Mouse (Mus musculus) heart, postnatal 0 days (tissue): ENCODE measurements around the gene Tmem268.

Source experiments
- CTCF ChIP-seq: IDR thresholded peaks from 2 replicates; pipeline ENCODE4 v1.5.1; 2016; ENCODE audit warnings: antibody characterized with exemption, control low read depth, low read depth
- EP300 ChIP-seq: IDR thresholded peaks from 2 replicates; pipeline ENCODE4 v1.6.1; 2016; ENCODE audit warnings: antibody characterized with exemption, low read depth

GRCm38 (mm10) chr4:63560079-63560478, 1.5 kb downstream of the Tmem268 start:
- TF ChIP-seq CTCF, result peak; percentile 34; the same call in 1 of the 2 replicates
- no peak for TF ChIP-seq EP300
